Mouse (Mus musculus): ENCODE measurements around the gene Bex3. TPM values are rescaled to one million over a fixed set of nuclear protein-coding genes. Genes with fewer than 3 reads are reported as not detected.

The Bex3 gene
- total RNA-seq, 4 experiments from 2014 or later, result 3.8 to 10.3 (median 6.9) TPM

GRCm38 (mm10) chrX:136313792-136314564, 43.9 kb downstream of the Bex3 start:
- no peak for DNase-seq (ENCODE audit: low spot score)

- DNase-seq (ENCODE audit: low spot score), result no peak
Observed at GRCm38 (mm10) chrX:136319953-136320352, 49.9 kb downstream of the Bex3 start.

Other genes with a start within 250 kb of the Bex3 start
- under 1 TPM in 3 of 4 experiments, not detected in 1; 0.20 to 0.50 (median 0.22) TPM for gene Arxes1, start 236.9 kb upstream of the Bex3 start, total RNA-seq (2022)
- not detected for gene Bex2, start 202.0 kb upstream of the Bex3 start, total RNA-seq (2022)
- gene Nxf3, start 185.0 kb upstream of the Bex3 start, total RNA-seq (2022), result under 1 TPM in 1 of 4 experiments, not detected in 3; 0.08 TPM
- gene Bex4, start 131.3 kb upstream of the Bex3 start, total RNA-seq (2022), result 1 to 10 TPM in 2 of 4 experiments, under 1 TPM in 1, not detected in 1; 0.88 to 1.5 (median 1.5) TPM
- gene Tceal8, start 97.9 kb upstream of the Bex3 start, total RNA-seq (2022), result 10 to 100 TPM in 3 of 4 experiments, 1 to 10 TPM in 1; 7.5 to 15.7 (median 13.2) TPM
- gene Tceal5, start 66.4 kb upstream of the Bex3 start, total RNA-seq (2022), result not detected
- 1 to 10 TPM in 1 of 4 experiments, under 1 TPM in 2, not detected in 1; 0.75 to 1.0 (median 0.97) TPM for gene Tceal7, start 55.5 kb upstream of the Bex3 start, total RNA-seq (2022)
- 1 to 10 TPM; 1.7 to 5.2 (median 2.7) TPM for gene Bex1, start 54.7 kb upstream of the Bex3 start, total RNA-seq (2022)
- 10 to 100 TPM; 14.8 to 24.2 (median 19.7) TPM for gene Tceal9, start 25.2 kb upstream of the Bex3 start, total RNA-seq (2022)
- gene Kir3dl1, start 247.7 kb downstream of the Bex3 start, total RNA-seq (2022), result not detected